Mouse (Mus musculus) cerebellum, adult (tissue): ENCODE results near the gene Sorcs1.

ENCODE experiments used
- ATAC-seq: cut with Nextera tagmentation; 2 replicates; pipeline ENCODE4 v1.9.2; 2017; ENCODE audit warnings: mild to moderate bottlenecking, moderate library complexity, mixed read lengths; ENCODE audit not compliant: insufficient number of reproducible peaks, low FRiP score, low TSS enrichment

The Sorcs1 gene

DNA sequence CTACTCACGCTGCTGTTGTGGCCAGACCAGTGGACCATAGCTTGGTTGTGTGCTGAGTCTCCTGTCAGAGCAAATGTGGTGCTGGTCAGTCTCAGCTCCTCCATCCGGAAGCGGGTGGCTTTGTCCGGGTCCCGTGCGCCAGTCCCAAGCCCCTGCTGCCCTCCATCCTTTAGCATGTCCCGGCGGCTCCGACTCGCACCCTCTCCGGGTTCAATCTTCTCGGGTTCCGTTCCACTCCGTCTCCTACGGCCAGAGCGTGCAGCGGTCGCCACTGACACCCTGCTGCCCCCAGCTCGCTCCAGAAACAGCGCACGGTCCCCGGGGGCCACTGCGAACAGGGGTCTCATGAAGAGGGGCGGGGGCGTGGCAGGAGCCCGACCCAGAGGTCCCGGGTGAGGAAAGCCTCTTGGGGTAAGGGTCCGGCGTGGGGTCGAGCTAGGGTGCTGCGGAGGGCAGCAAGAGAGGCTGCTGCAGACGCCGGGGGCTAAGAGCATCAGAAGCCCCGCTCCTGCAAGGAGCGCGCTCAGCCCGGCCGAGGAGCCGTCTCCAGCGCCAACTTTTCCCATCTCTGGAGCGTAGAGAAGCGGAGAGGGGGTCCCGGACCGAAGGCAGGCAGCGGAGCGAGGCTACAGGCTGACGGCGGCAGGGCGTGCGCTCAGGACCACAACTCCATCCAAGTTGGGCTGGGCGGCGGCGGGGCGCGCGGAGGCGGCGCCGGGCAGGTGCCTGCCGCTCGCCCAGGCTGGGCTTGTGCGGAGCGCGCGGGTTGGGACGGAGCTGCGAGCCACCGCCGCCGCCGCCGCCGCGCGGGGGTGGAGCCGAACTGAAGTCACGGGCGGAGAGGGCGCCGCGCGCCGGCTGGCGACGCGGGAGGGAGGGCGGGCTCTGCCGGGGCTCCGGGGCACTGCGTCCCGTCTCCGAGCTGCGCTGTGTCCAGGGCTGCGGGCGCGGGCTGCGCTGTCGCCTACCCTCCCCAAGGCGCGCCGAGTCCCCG lies at the start of gene Sorcs1:
Sorcs1 (minus strand) TSS at position 744 of the 994 bp plus-strand sequence.
- ATAC-seq, result peak; percentile 59

DNA sequence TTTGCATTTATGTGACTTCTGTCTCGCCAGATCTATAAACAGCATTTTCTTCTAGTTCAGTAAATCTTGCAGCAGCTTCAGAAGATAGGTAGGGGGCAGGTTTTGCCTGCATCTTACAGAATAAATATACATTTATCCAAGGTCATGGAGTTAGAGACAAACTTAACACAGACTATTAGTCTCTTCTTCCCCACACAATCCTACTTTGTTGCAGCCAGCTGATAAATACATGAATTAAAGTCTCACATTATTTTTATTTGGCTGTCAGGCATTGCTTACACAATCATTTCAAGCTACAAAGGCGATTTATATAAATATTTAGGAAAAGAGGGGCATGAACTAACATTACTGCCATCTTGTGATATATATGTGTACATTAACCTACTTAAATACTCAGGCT lies 4.8 kb upstream of the Sorcs1 start:
- no peak for ATAC-seq

DNA sequence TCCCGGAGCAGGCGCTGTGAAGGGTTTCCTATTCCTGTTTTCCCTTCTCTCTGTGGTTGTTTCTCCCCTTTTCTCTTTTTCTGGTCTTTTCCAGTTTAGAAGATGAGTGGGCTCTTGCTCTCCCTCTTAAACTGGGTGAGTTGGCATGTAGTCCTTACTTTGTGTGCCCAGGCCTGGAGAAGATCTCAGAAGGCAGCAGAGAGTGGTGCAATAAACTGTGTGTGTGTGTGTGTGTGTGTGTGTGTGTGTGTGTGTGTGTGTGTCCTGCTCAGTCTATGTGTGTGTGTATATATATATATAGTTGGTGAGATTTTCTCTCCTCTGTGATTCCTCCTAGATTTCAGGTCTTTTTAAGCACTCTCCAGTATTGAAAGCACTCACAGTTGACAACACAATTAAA lies 500 bp upstream of the Sorcs1 start:
- ATAC-seq, result no peak

DNA sequence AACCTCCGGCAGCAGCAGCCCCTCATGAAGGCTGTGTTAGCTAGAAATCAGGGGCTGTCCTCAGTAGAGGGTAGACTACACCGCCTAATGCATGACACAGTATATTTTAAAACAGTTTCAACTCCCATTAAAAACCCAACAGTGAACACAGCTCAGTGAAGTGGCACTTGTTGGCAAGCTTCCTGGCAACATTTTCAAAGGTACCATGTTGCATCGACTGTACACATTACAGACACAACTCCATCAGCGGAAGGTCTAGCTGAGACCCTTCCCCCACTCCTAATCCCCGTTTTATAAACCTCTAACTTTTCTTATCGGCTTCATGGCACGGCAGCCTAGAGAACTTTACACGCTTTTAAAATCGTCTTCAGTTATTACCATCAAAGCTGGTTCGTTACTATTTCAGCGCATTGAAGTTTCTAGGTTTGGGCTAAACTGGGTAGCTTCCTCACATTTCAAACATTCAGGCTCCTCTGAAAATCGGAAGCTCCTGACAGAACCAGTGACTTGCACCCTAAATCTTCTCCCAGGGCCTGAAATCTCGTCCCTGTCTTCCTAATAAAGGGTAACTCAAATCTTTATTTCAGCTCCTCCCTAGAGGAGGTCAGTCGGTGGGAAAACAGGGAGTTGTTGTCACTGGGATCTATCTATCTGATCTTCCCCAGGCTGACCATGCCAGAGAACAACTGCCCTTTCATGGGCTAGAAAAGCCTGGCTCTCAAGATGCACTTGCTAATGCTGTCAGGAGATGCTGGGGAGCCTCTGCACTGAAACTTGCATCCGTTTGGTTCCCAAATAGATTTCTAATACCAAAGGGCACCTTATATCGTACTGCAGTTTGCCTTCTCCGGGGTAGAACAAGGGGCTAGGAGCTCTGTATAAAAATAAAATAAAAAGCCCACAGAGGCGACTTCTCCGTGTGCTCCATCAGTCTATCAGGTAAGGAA lies 1.6 kb downstream of the Sorcs1 start:
- ATAC-seq, result no peak

DNA sequence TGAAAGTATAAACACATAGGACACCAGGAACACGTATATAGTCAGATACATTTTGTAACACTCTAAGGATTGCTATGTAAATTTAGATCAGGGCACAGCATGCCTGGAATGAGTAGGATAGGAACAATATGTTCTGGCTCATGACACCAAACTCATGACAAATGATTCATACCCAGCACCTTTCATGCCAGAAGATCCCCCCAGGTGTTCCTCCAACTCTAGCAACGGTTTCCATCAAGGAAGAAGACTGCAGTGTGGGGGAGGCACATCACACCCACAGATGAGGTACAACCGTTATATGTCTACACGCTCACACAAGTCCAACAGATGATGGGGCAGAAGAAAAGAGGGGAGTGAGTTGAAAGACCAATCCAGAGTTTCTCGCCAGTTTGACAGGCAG lies 3.5 kb downstream of the Sorcs1 start:
- no peak for ATAC-seq

DNA sequence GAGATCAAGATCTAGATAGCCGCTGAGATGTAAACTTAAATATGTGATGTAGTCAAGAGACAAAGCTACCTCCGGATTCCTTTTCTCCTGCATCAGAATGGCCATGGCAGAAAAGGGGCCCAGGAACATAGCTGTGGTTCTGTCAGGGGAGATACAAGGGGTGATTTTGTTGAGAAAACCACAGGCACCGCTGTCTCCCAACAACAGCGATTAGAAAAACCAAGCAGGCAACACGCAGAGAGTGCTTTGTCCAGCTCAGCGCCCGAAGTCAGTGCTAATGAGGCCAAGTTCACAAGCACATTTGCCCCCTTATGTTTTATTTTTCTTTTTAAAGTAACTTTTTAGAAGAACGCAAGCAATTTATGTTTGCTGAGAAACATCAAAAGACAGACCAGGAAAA lies 10.9 kb downstream of the Sorcs1 start:
- no peak for ATAC-seq

DNA sequence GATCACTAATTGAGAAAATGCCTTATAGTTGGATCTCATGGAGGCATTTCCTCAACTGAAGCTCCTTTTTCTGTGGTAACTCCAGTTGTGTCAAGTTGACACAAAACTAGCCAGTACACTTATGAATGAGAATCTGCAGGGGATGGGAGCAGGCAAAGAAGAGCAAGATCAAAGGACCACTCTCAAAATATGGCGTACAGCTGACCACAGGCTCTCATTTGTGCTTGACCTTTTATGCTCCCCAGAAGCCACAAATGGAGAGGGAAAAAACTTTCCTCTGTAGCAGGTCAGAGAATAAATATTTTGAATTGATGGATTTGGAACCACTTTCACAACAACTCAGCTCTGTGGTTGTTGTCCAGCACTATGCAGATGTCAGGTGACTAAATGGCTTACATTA lies 14.1 kb downstream of the Sorcs1 start:
- ATAC-seq, result no peak

DNA sequence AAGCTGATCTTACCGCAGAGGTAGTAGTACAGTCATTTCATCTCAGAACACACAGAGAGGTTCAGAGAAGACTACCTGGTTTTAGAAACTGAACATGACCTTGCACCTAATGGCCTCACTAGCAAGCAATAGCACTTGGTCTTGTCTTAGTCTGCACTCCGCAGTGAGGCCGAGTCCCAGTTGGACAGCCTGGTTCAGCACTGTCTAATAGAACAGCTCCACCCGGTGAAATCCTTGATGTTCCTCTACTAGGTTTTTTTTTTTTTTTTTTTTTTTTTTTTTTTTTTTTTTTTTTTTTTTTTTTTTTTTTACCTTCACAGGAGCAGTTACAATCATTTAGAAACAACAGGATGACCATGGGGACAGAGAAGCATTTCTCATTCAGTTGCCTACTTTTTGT lies 19.3 kb downstream of the Sorcs1 start:
- ATAC-seq, result no peak

DNA sequence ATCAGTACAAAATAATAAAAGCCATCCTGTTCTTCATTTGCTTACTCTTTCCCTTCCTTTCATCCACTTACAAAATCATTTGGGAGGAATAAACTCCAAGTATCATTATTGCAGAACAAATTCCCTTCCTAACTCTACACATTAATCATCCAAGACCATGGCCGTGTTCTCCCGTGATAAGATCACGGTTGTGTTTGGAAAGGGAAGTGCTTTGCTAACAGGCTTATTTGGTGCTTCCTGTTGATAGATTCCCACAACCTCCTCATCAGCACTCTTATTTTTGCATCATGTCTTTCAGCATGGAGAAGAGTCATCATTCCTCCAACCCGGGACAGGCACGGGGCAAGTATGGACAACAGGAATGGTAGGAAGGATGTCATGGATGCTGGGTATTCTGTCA lies 25.7 kb downstream of the Sorcs1 start:
- no peak for ATAC-seq

DNA sequence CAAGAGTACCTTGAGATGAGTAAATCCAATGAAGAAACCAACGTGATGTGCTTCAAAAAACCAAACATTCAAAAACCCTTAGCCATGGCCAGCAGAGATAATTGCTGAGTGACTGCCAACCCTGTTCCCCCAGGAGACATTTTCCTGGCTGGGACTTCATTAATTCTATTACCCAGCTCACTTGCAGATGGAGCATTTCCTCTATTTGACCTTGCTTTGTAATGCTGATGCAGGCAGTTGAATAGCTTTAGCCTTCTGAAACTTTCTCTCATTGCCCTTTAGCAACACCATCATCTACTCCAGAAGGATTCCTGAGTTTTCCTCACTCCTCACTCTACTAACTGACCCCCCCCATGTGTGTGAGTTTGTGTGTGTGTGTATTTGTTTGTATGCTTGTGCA lies 34.6 kb downstream of the Sorcs1 start:
- no peak for ATAC-seq

DNA sequence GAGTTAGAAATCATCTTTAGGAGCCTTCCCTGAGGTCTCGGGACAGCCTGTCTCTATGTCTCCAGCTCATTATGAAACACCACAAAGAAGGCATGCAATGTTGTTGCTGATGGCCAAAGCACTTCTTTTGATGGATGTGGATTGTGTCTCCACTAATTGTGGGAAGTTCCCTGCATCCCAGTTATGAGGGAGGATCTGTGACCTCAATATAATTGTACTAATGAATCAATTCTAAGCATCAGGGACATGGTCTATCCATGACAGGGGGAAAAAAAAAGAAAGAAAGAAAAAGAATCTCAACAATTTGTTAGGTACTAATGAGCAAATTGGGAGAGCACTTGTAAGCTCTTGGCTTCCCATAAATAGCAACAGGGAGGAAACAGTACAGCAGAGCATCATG lies 36.3 kb downstream of the Sorcs1 start:
- ATAC-seq, result no peak

DNA sequence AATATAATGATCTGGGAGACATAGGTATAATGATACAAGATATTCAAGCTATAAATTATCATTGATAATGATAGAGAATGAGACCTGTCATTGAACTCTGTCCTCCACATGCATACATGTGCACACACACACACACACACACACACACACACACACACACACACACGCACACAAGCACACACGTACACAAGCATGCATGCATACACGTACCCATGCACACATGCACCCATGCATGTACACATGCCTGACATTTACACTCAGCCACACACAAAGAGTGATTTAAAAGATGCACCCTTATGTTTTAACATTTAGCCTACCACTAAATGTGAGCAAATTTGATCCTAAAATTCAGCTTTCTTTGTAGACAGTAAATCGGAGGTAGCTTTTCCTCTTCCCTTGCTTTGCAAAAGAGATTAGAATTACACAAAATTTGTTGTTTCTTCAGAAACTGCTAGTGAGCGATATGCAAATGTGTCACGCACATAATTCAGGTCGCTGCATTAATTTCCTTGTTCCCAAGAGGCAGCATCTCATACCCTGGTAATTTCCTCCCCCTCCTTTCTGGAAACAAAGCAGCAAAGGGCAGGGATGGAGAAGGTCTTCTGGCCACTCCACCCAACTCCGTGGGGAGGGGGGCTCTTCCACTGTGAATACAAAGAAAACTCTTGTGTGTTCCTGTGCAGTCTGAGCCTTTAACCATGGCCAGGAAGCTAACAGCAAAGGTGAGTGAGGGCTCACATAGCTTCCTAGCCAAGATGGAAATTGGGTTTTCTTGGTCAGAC lies 38.0 kb downstream of the Sorcs1 start:
- ATAC-seq, result no peak

DNA sequence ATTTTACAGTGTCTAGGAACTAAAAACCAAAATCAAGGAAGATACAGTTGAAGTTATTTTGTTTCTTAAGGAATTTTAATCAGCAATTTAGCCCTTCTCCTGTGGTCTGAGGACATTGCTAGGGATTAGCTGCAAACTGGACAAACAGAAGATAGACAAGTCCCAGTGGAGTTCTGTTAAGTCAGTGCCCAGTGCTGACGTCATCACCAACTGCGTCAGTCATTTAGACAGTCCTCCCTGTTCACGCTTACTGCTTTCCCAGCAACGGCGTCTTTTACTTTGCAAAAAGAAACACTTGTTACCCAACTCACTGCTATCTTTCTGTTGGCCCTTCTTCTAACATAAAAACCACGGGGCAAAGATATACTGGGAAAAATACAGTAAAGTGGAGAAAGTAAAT lies 40.3 kb downstream of the Sorcs1 start:
- ATAC-seq, result no peak

DNA sequence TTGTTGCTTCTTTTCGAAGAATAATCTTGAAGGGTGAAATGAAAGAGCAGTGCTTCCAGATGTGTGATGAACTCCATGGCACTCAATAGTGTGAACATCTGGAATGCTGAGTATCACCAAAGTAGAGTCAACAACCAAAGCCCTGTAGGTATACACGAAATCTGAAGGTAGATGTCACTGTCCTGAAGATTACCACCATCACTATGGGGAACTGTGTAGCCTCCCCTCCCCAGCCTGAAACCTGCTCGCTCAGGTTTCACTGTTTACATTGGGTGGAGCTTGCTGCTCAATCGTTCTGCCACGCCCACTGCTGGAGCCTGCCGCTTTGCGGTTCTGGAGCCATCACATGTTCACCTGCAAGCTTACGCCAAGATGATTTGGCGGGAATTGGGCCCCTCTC lies 64.4 kb downstream of the Sorcs1 start:
- ATAC-seq, result no peak

DNA sequence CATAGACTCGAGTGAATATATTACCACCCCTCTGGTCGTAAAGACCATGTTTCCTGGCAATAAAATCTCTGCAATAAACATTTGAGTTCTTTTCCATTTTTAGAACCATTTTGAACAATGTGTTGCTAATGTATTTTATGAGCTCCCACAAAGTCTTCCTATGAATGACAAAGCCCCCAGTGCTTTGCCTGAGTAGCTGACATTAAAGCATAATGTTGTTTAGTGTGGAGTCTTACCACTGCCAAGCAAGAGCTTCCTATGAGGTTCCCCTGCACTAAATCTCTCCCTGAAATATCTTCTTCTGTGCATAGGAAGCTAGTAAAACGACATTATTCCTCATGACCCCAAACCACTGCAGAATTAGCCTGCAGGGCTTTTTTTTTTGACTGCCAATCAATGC lies 66.8 kb downstream of the Sorcs1 start:
- no peak for ATAC-seq

DNA sequence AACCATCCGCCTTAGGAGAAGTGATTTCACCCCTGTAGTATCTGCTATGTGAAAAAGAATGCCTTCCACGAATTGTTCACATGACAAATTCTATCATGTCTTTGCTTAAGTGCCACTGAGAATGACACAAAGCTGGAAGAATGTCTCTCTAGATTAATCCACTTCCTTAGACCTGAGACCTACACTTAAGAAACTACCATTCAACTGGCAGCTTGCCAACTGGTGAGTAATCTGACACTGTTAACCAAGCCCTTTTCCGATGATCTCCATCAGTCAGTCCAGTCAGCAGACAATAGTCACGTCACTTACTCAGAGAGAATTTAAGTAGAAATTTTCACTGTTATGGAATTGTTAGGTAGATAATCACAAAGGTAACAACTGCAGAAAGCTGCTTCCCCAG lies 74.6 kb downstream of the Sorcs1 start:
- ATAC-seq, result no peak

DNA sequence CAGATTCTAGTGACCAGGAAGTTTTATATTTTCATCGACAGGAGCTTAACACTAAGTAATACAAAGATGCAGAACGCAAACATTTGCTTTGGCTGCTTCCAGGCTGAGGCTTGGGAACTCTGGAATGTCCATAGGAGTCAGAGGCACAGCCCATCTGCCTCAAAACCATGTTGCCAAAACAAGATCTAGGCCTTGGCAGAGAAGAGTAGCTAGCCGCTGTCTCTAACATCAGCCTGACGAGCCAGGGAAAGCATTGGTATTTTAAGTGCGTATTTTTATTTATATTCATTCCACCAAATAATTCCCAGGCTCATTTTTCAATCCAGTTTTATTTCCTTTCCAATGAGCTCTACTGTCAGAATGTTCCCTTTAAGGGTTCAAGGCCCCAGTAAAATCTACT lies 75.1 kb downstream of the Sorcs1 start:
- no peak for ATAC-seq

DNA sequence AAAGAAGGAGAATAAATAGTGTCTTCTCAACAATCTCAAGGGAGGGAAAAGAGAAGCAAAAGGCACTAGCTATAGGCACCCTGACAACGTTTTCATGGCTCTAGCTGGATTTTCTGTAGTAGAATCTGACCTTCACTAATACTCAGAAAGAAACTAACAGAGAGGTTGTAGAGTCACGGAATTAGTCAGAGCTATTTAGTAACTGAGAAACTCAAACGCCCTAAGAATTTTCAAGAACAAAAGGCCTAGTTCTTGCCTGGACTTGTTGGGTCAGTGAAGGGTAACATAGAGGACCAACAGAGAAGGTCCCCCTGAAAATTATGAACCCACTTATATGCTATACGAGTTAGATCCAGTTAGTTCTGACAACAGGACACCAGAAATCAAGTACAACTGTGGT lies 81.1 kb downstream of the Sorcs1 start:
- no peak for ATAC-seq

DNA sequence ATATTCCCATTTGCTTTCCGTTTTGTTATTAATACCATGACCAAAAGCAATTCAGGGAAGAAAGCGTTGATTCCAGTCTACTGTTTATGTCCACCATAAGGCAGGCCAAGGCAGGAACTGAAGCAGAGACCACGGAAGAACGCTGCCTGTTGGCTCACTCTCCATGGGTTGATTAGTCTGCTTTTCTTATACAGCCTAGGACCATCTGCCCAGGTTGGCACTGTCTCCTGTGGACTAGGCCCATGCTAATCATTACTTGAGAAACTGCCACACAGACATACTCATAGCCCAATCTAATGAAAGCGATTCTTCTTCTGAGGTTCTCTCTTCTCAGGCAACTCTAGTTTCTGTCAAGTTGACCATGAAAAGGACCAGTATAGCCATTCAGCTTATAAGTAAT lies 92.3 kb downstream of the Sorcs1 start:
- no peak for ATAC-seq

DNA sequence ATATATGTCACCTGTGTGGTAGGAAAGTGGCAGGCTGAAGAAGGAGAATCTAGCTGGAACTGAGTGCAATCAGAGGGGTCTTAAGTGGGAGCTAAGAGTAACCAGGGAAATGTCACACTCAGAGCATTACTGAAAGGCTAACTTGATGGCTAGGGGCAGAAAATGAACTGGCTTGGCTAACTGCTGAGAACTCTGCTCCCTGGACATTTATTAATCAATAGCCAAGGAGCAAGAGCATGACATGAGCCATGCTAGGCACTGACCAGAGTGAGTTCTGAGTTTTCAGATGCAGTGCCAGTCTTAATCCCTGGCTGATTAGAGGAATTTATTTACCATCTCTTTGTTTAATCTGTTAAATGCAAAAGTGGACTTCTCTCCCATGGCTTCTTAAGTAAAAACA lies 95.5 kb downstream of the Sorcs1 start:
- no peak for ATAC-seq
